Mouse (Mus musculus): Measurements from ENCODE around the gene Ube2k. TPM values are rescaled to one million over a fixed set of nuclear protein-coding genes. Genes with fewer than 3 reads are reported as not detected.
"Not testable (repeated sequence)": the region's sequence is repeated elsewhere in the genome, so short reads cannot be mapped to it uniquely, and the experiment has no call there.

The Ube2k gene
- polyA plus RNA-seq, 1 experiment from 2014 or later, result 182 TPM

- Histone ChIP-seq H3K4me3 (no peak overlapping the region), H3K36me3 (no peaks in the 10 kb centered on the region), H3K4me1 (replicated peaks) (0 out of 2 replicates have a peak, but pooled peaks cover 3% of the 10 kb centered on the region), H3K27me3 (ENCODE audit: insufficient read depth, poor library complexity, severe bottlenecking) (no peaks in the 10 kb centered on the region), H3K9me3 (no peaks in the 10 kb centered on the region), H3K27ac (no peak overlapping the region)
- DNase-seq (ENCODE audit: low spot score), result no peak
- WGBS, result 69% methylated on average over 5 of the region's 5 CpGs
These were observed 22.3 kb upstream of the Ube2k start for GRCm38 (mm10) chr5:65514635-65515278.

- Histone ChIP-seq H3K4me1 (replicated peaks) (peaks cover 10% of the 10 kb centered on the region), H3K36me3 (no peaks in the 10 kb centered on the region), H3K27me3 (ENCODE audit: insufficient read depth, poor library complexity, severe bottlenecking) (no peaks in the 10 kb centered on the region), H3K27ac (no peak overlapping the region), H3K4me3 (no peak overlapping the region), H3K9me3 (no peaks in the 10 kb centered on the region)
- 87% methylated on average over 1 of the region's 1 CpGs for WGBS
- no peak for DNase-seq (ENCODE audit: low spot score)
These were observed 15.2 kb upstream of the Ube2k start for GRCm38 (mm10) chr5:65521803-65522202.

- 79% methylated on average over 4 of the region's 4 CpGs for WGBS
- Histone ChIP-seq H3K4me1 (replicated peaks) (peaks cover 10% of the 10 kb centered on the region), H3K36me3 (no peaks in the 10 kb centered on the region), H3K4me3 (no peak overlapping the region), H3K27ac (no peak overlapping the region), H3K9me3 (no peaks in the 10 kb centered on the region), H3K27me3 (ENCODE audit: insufficient read depth, poor library complexity, severe bottlenecking) (no peaks in the 10 kb centered on the region)
- DNase-seq (ENCODE audit: low spot score), result no peak
These were observed 12.2 kb upstream of the Ube2k start for GRCm38 (mm10) chr5:65524831-65525230.

GRCm38 (mm10) chr5:65525674-65526443 lies 11.2 kb upstream of the Ube2k start:
- no peak overlapping the region for H3K27ac ChIP-seq
- no peaks in the 10 kb centered on the region for H3K9me3 ChIP-seq
- no peak overlapping the region for H3K4me3 ChIP-seq
- H3K27me3 ChIP-seq (ENCODE audit: insufficient read depth, poor library complexity, severe bottlenecking), result no peaks in the 10 kb centered on the region
- H3K36me3 ChIP-seq, result no peaks in the 10 kb centered on the region
- H3K4me1 ChIP-seq (replicated peaks), result peaks cover 10% of the 10 kb centered on the region
- DNase-seq (ENCODE audit: low spot score), result no peak
- WGBS, result 5% methylated on average over 8 of the region's 8 CpGs

GRCm38 (mm10) chr5:65531283-65531682 lies 5.8 kb upstream of the Ube2k start:
- Histone ChIP-seq H3K36me3 (no peaks in the 10 kb centered on the region), H3K9me3 (no peaks in the 10 kb centered on the region), H3K27ac (no peak overlapping the region), H3K27me3 (ENCODE audit: insufficient read depth, poor library complexity, severe bottlenecking) (no peaks in the 10 kb centered on the region), H3K4me3 (no peak overlapping the region), H3K4me1 (replicated peaks) (peaks cover 4% of the 10 kb centered on the region)
- 78% methylated on average over 3 of the region's 3 CpGs for WGBS
- DNase-seq (ENCODE audit: low spot score), result no peak

GRCm38 (mm10) chr5:65534496-65534895 lies 2.5 kb upstream of the Ube2k start:
- WGBS, result 71% methylated on average over 4 of the region's 4 CpGs
- no peak for DNase-seq (ENCODE audit: low spot score)

GRCm38 (mm10) chr5:65535457-65536067 lies 1.5 kb upstream of the Ube2k start:
- 72% methylated on average over 5 of the region's 5 CpGs for WGBS
- H3K4me1 ChIP-seq (replicated peaks), result peaks cover 18% of the 10 kb centered on the region
- H3K9me3 ChIP-seq, result no peaks in the 10 kb centered on the region
- no peak overlapping the region for H3K4me3 ChIP-seq
- peaks cover 10% of the 10 kb centered on the region; the same call in 1 of the 2 replicates for H3K36me3 ChIP-seq
- peak; percentile 6 for DNase-seq (ENCODE audit: low spot score)
- H3K27me3 ChIP-seq (ENCODE audit: insufficient read depth, poor library complexity, severe bottlenecking), result no peaks in the 10 kb centered on the region
- no peak overlapping the region for H3K27ac ChIP-seq

More at GRCm38 (mm10) chr5:65534496-65534895, 2.5 kb upstream of the Ube2k start:
- Histone ChIP-seq H3K27ac (no peak overlapping the region), H3K27me3 (ENCODE audit: insufficient read depth, poor library complexity, severe bottlenecking) (no peaks in the 10 kb centered on the region), H3K9me3 (no peaks in the 10 kb centered on the region), H3K4me1 (replicated peaks) (peaks cover 15% of the 10 kb centered on the region), H3K4me3 (no peak overlapping the region), H3K36me3 (peaks cover 3% of the 10 kb centered on the region; the same call in 1 of the 2 replicates)

GRCm38 (mm10) chr5:65536068-65536465 lies 966 bp upstream of the Ube2k start:
- not testable (repeated sequence) for H3K9me3 ChIP-seq; DNase-seq (ENCODE audit: low spot score); H3K27me3 ChIP-seq (ENCODE audit: insufficient read depth, poor library complexity, severe bottlenecking)
- WGBS, result 88% methylated on average over 10 of the region's 10 CpGs
- Histone ChIP-seq H3K36me3 (peaks cover 13% of the 10 kb centered on the region; the same call in 1 of the 2 replicates), H3K4me3 (peak overlapping the region; percentile 96), H3K4me1 (replicated peaks) (peaks cover 18% of the 10 kb centered on the region), H3K27ac (peak overlapping the region; percentile 99)

- WGBS, result under 1% methylated on average over 58 of the region's 59 CpGs
- peak overlapping the region; percentile 96 for H3K4me3 ChIP-seq
- H3K9me3 ChIP-seq, result no peaks in the 10 kb centered on the region
- no peaks in the 10 kb centered on the region for H3K27me3 ChIP-seq (ENCODE audit: insufficient read depth, poor library complexity, severe bottlenecking)
- H3K27ac ChIP-seq, result peak overlapping the region; percentile 99
- DNase-seq (ENCODE audit: low spot score), result peak; percentile 77
- H3K36me3 ChIP-seq, result peaks cover 21% of the 10 kb centered on the region; the same call in 1 of the 2 replicates
- H3K4me1 ChIP-seq (replicated peaks), result peaks cover 18% of the 10 kb centered on the region
These were observed 513 bp downstream of the Ube2k start for GRCm38 (mm10) chr5:65537420-65538071.

- Histone ChIP-seq H3K9me3 (no peaks in the 10 kb centered on the region), H3K4me3 (peak overlapping the region; percentile 96), H3K4me1 (replicated peaks) (peaks cover 18% of the 10 kb centered on the region), H3K27me3 (ENCODE audit: insufficient read depth, poor library complexity, severe bottlenecking) (no peaks in the 10 kb centered on the region), H3K36me3 (peaks cover 21% of the 10 kb centered on the region; the same call in 1 of the 2 replicates), H3K27ac (peak overlapping the region; percentile 99)
- 1% methylated on average over 4 of the region's 4 CpGs for WGBS
- no peak for DNase-seq (ENCODE audit: low spot score)
These were observed 1.1 kb downstream of the Ube2k start for GRCm38 (mm10) chr5:65538121-65538520.

GRCm38 (mm10) chr5:65538829-65539228 lies 1.8 kb downstream of the Ube2k start:
- peaks cover 21% of the 10 kb centered on the region; the same call in 1 of the 2 replicates for H3K36me3 ChIP-seq
- no peaks in the 10 kb centered on the region for H3K9me3 ChIP-seq
- peaks cover 18% of the 10 kb centered on the region for H3K4me1 ChIP-seq (replicated peaks)
- no peaks in the 10 kb centered on the region for H3K27me3 ChIP-seq (ENCODE audit: insufficient read depth, poor library complexity, severe bottlenecking)
- WGBS, result 26% methylated on average over 4 of the region's 4 CpGs
- H3K27ac ChIP-seq, result no peak overlapping the region
- H3K4me3 ChIP-seq, result peak overlapping the region; percentile 96
- no peak for DNase-seq (ENCODE audit: low spot score)

GRCm38 (mm10) chr5:65539786-65540185 lies 2.8 kb downstream of the Ube2k start:
- 96% methylated on average over 3 of the region's 3 CpGs for WGBS
- peaks cover 21% of the 10 kb centered on the region; the same call in 1 of the 2 replicates for H3K36me3 ChIP-seq
- H3K4me3 ChIP-seq, result no peak overlapping the region

More at GRCm38 (mm10) chr5:65539786-65540185, 2.8 kb downstream of the Ube2k start:
- no peaks in the 10 kb centered on the region for H3K9me3 ChIP-seq
- no peaks in the 10 kb centered on the region for H3K27me3 ChIP-seq (ENCODE audit: insufficient read depth, poor library complexity, severe bottlenecking)
- DNase-seq (ENCODE audit: low spot score), result no peak
- no peak overlapping the region for H3K27ac ChIP-seq
- H3K4me1 ChIP-seq (replicated peaks), result peaks cover 18% of the 10 kb centered on the region
